Mouse (Mus musculus): ENCODE data around the gene Smim14. TPM values are rescaled to one million over a fixed set of nuclear protein-coding genes. Genes with fewer than 3 reads are reported as not detected.
A peak's percentile ranks its signal among the peaks of the same experiment; 100 is the strongest.
"Not testable (repeated sequence)": the region's sequence is repeated elsewhere in the genome, so short reads cannot be mapped to it uniquely, and the experiment has no call there.

Smim14 gene
- polyA plus RNA-seq, 1 experiment from 2014 or later, result 111 TPM

- DNase-seq (ENCODE audit: low spot score) (no peak), ATAC-seq (replicated peaks; ENCODE audit: low FRiP score, low TSS enrichment, low read depth) (no peak)
- no peaks in the 10 kb centered on the region for H3K4me1 ChIP-seq (replicated peaks; ENCODE audit: control insufficient read depth, insufficient read depth, low read length)
- H3K27me3 ChIP-seq (replicated peaks; ENCODE audit: control insufficient read depth, insufficient read depth, low read length), result no peaks in the 10 kb centered on the region
- WGBS, result 72% methylated on average over 1 of the region's 1 CpGs
- H3K4me3 ChIP-seq (ENCODE audit: low read depth, low read length), result no peak overlapping the region
- no peak overlapping the region for H3K4me2 ChIP-seq (ENCODE audit: low read length)
- no peak overlapping the region for H3K9ac ChIP-seq (ENCODE audit: low read length)
- no peak overlapping the region for H3K27ac ChIP-seq (ENCODE audit: low read depth)
- 0 out of 2 replicates have a peak, but pooled peaks cover 4% of the 10 kb centered on the region for H3K36me3 ChIP-seq (ENCODE audit: control insufficient read depth, insufficient read depth, low read length)
- no peaks in the 10 kb centered on the region for H3K9me3 ChIP-seq (ENCODE audit: control insufficient read depth, low read length)
Observed at GRCm38 (mm10) chr5:65549677-65550076, 12.7 kb upstream of the Smim14 start.

- H3K4me3 ChIP-seq (ENCODE audit: low read depth, low read length), result no peak overlapping the region
- WGBS, result 82% methylated on average over 2 of the region's 2 CpGs
- ATAC-seq (replicated peaks; ENCODE audit: low FRiP score, low TSS enrichment, low read depth), result no peak
Observed at GRCm38 (mm10) chr5:65544616-65545015, 7.6 kb upstream of the Smim14 start.

GRCm38 (mm10) chr5:65543491-65543890, 6.5 kb upstream of the Smim14 start:
- 92% methylated on average over 1 of the region's 1 CpGs for WGBS
- Histone ChIP-seq H3K9me3 (ENCODE audit: control insufficient read depth, low read length) (no peaks in the 10 kb centered on the region), H3K27me3 (replicated peaks; ENCODE audit: control insufficient read depth, insufficient read depth, low read length) (no peaks in the 10 kb centered on the region), H3K27ac (ENCODE audit: low read depth) (no peak overlapping the region), H3K36me3 (ENCODE audit: control insufficient read depth, insufficient read depth, low read length) (peaks cover 7% of the 10 kb centered on the region; the same call in 1 of the 2 replicates), H3K4me1 (replicated peaks; ENCODE audit: control insufficient read depth, insufficient read depth, low read length) (peaks cover 4% of the 10 kb centered on the region; the same call in 1 of the 2 replicates), H3K9ac (ENCODE audit: low read length) (no peak overlapping the region), H3K4me2 (ENCODE audit: low read length) (no peak overlapping the region), H3K4me3 (ENCODE audit: low read depth, low read length) (no peak overlapping the region)
- ATAC-seq (replicated peaks; ENCODE audit: low FRiP score, low TSS enrichment, low read depth) (no peak), DNase-seq (ENCODE audit: low spot score) (no peak)

More at GRCm38 (mm10) chr5:65544616-65545015, 7.6 kb upstream of the Smim14 start:
- no peaks in the 10 kb centered on the region for H3K27me3 ChIP-seq (replicated peaks; ENCODE audit: control insufficient read depth, insufficient read depth, low read length)
- DNase-seq (ENCODE audit: low spot score), result no peak
- no peaks in the 10 kb centered on the region for H3K9me3 ChIP-seq (ENCODE audit: control insufficient read depth, low read length)
- no peak overlapping the region for H3K9ac ChIP-seq (ENCODE audit: low read length)
- no peak overlapping the region for H3K27ac ChIP-seq (ENCODE audit: low read depth)
- H3K4me1 ChIP-seq (replicated peaks; ENCODE audit: control insufficient read depth, insufficient read depth, low read length), result no peaks in the 10 kb centered on the region
- 0 out of 2 replicates have a peak, but pooled peaks cover 7% of the 10 kb centered on the region for H3K36me3 ChIP-seq (ENCODE audit: control insufficient read depth, insufficient read depth, low read length)
- H3K4me2 ChIP-seq (ENCODE audit: low read length), result no peak overlapping the region

- Histone ChIP-seq H3K27me3 (replicated peaks; ENCODE audit: control insufficient read depth, insufficient read depth, low read length) (no peaks in the 10 kb centered on the region), H3K9ac (ENCODE audit: low read length) (no peak overlapping the region), H3K4me1 (replicated peaks; ENCODE audit: control insufficient read depth, insufficient read depth, low read length) (peaks cover 4% of the 10 kb centered on the region; the same call in 1 of the 2 replicates), H3K36me3 (ENCODE audit: control insufficient read depth, insufficient read depth, low read length) (peaks cover 7% of the 10 kb centered on the region; the same call in 1 of the 2 replicates), H3K4me2 (ENCODE audit: low read length) (no peak overlapping the region), H3K9me3 (ENCODE audit: control insufficient read depth, low read length) (no peaks in the 10 kb centered on the region), H3K27ac (ENCODE audit: low read depth) (no peak overlapping the region), H3K4me3 (ENCODE audit: low read depth, low read length) (no peak overlapping the region)
- DNase-seq (ENCODE audit: low spot score), result no peak
- ATAC-seq (replicated peaks; ENCODE audit: low FRiP score, low TSS enrichment, low read depth), result no peak
- WGBS, result 83% methylated on average over 3 of the region's 3 CpGs
Observed at GRCm38 (mm10) chr5:65541889-65542288, 4.9 kb upstream of the Smim14 start.

GRCm38 (mm10) chr5:65539786-65540185, 2.8 kb upstream of the Smim14 start:
- no peak for ATAC-seq (replicated peaks; ENCODE audit: low FRiP score, low TSS enrichment, low read depth)
- Histone ChIP-seq H3K4me3 (ENCODE audit: low read depth, low read length) (no peak overlapping the region), H3K9me3 (ENCODE audit: control insufficient read depth, low read length) (no peaks in the 10 kb centered on the region), H3K27ac (ENCODE audit: low read depth) (no peak overlapping the region), H3K27me3 (replicated peaks; ENCODE audit: control insufficient read depth, insufficient read depth, low read length) (no peaks in the 10 kb centered on the region), H3K9ac (ENCODE audit: low read length) (no peak overlapping the region), H3K4me2 (ENCODE audit: low read length) (peak overlapping the region; percentile 60; the same call in 1 of the 2 replicates), H3K36me3 (ENCODE audit: control insufficient read depth, insufficient read depth, low read length) (peaks cover 3% of the 10 kb centered on the region; the same call in 1 of the 2 replicates), H3K4me1 (replicated peaks; ENCODE audit: control insufficient read depth, insufficient read depth, low read length) (peaks cover 8% of the 10 kb centered on the region)
- WGBS, result 90% methylated on average over 3 of the region's 3 CpGs
- no peak for DNase-seq (ENCODE audit: low spot score)

GRCm38 (mm10) chr5:65538829-65539228, 1.8 kb upstream of the Smim14 start:
- Histone ChIP-seq H3K4me2 (ENCODE audit: low read length) (peak overlapping the region; percentile 60), H3K9me3 (ENCODE audit: control insufficient read depth, low read length) (no peaks in the 10 kb centered on the region), H3K9ac (ENCODE audit: low read length) (peak overlapping the region; percentile 35; the same call in 1 of the 2 replicates), H3K4me3 (ENCODE audit: low read depth, low read length) (peak overlapping the region; percentile 32), H3K4me1 (replicated peaks; ENCODE audit: control insufficient read depth, insufficient read depth, low read length) (peaks cover 8% of the 10 kb centered on the region), H3K36me3 (ENCODE audit: control insufficient read depth, insufficient read depth, low read length) (peaks cover 3% of the 10 kb centered on the region; the same call in 1 of the 2 replicates), H3K27me3 (replicated peaks; ENCODE audit: control insufficient read depth, insufficient read depth, low read length) (no peaks in the 10 kb centered on the region), H3K27ac (ENCODE audit: low read depth) (no peak overlapping the region)
- ATAC-seq (replicated peaks; ENCODE audit: low FRiP score, low TSS enrichment, low read depth), result no peak
- WGBS, result 39% methylated on average over 4 of the region's 4 CpGs
- DNase-seq (ENCODE audit: low spot score), result no peak

- H3K27me3 ChIP-seq (replicated peaks; ENCODE audit: control insufficient read depth, insufficient read depth, low read length), result no peaks in the 10 kb centered on the region
- H3K36me3 ChIP-seq (ENCODE audit: control insufficient read depth, insufficient read depth, low read length), result peaks cover under 1% of the 10 kb centered on the region; the same call in 1 of the 2 replicates
- H3K27ac ChIP-seq (ENCODE audit: low read depth), result peak overlapping the region; percentile 98
- DNase-seq (ENCODE audit: low spot score) (no peak), ATAC-seq (replicated peaks; ENCODE audit: low FRiP score, low TSS enrichment, low read depth) (no peak)
- peaks cover 8% of the 10 kb centered on the region for H3K4me1 ChIP-seq (replicated peaks; ENCODE audit: control insufficient read depth, insufficient read depth, low read length)
- no peaks in the 10 kb centered on the region for H3K9me3 ChIP-seq (ENCODE audit: control insufficient read depth, low read length)
- H3K4me2 ChIP-seq (ENCODE audit: low read length), result peak overlapping the region; percentile 77
- peak overlapping the region; percentile 94 for H3K9ac ChIP-seq (ENCODE audit: low read length)
- 2% methylated on average over 4 of the region's 4 CpGs for WGBS
- H3K4me3 ChIP-seq (ENCODE audit: low read depth, low read length), result peak overlapping the region; percentile 78
Observed at GRCm38 (mm10) chr5:65538121-65538520, 1.1 kb upstream of the Smim14 start.

- no peaks in the 10 kb centered on the region for H3K9me3 ChIP-seq (ENCODE audit: control insufficient read depth, low read length)
- DNase-seq (ENCODE audit: low spot score), result peak; percentile 83
- H3K27me3 ChIP-seq (replicated peaks; ENCODE audit: control insufficient read depth, insufficient read depth, low read length), result no peaks in the 10 kb centered on the region
- H3K9ac ChIP-seq (ENCODE audit: low read length), result peak overlapping the region; percentile 94
- peak overlapping the region; percentile 77 for H3K4me2 ChIP-seq (ENCODE audit: low read length)
- H3K4me3 ChIP-seq (ENCODE audit: low read depth, low read length), result peak overlapping the region; percentile 78
- ATAC-seq (replicated peaks; ENCODE audit: low FRiP score, low TSS enrichment, low read depth), result peak; percentile 63
- H3K4me1 ChIP-seq (replicated peaks; ENCODE audit: control insufficient read depth, insufficient read depth, low read length), result peaks cover 8% of the 10 kb centered on the region
- no peaks in the 10 kb centered on the region; the same call in 1 of the 2 replicates for H3K36me3 ChIP-seq (ENCODE audit: control insufficient read depth, insufficient read depth, low read length)
- WGBS, result under 1% methylated on average over 37 of the region's 59 CpGs
- peak overlapping the region; percentile 98 for H3K27ac ChIP-seq (ENCODE audit: low read depth)
Observed at GRCm38 (mm10) chr5:65537420-65538071, 562 bp upstream of the Smim14 start.

- Histone ChIP-seq H3K4me3 (ENCODE audit: low read depth, low read length) (peak overlapping the region; percentile 78), H3K27ac (ENCODE audit: low read depth) (peak overlapping the region; percentile 98), H3K9ac (ENCODE audit: low read length) (peak overlapping the region; percentile 94), H3K4me2 (ENCODE audit: low read length) (peak overlapping the region; percentile 77)
- 75% methylated on average over 10 of the region's 10 CpGs for WGBS
- H3K36me3 ChIP-seq (ENCODE audit: control insufficient read depth, insufficient read depth, low read length); H3K9me3 ChIP-seq (ENCODE audit: control insufficient read depth, low read length); H3K27me3 ChIP-seq (replicated peaks; ENCODE audit: control insufficient read depth, insufficient read depth, low read length); DNase-seq (ENCODE audit: low spot score); H3K4me1 ChIP-seq (replicated peaks; ENCODE audit: control insufficient read depth, insufficient read depth, low read length); ATAC-seq (replicated peaks; ENCODE audit: low FRiP score, low TSS enrichment, low read depth): not testable (repeated sequence)
Observed at GRCm38 (mm10) chr5:65536068-65536465, 917 bp downstream of the Smim14 start.

Data from intestine, embryonic 14.5 days (tissue).